Mouse (Mus musculus) MEL (cell line): ENCODE measurements around the gene Arl5b. TPM values are rescaled to one million over a fixed set of nuclear protein-coding genes. Genes with fewer than 3 reads are reported as not detected.

ENCODE experiments used
- DNase-seq: peaks from one replicate; pipeline ENCODE4 v3.0.0; 2011; ENCODE audit warnings: low read depth, low spot score
- H3K27ac ChIP-seq: 2 replicates; pipeline ENCODE4 v1.5.1; 2012; ENCODE audit warnings: low read depth, mild to moderate bottlenecking, control low read depth, low read length, moderate library complexity; ENCODE audit not compliant: control insufficient read depth
- H3K27me3 ChIP-seq, 2 experiments: fragments of 150-350 bp in 1 of 2; sonication (generic) in 1 of 2; 2 replicates each; pipeline ENCODE4 v1.6.1; 2012; ENCODE audit warnings: low read length in 2 of 2, mild to moderate bottlenecking in 2 of 2, improper control_type of control experiment in 1 of 2, moderate library complexity in 1 of 2; ENCODE audit not compliant: insufficient read depth in 2 of 2, control insufficient read depth in 1 of 2
- H3K36me3 ChIP-seq, 2 experiments: 2 replicates each; pipeline ENCODE4 v1.6.1; 2012 to 2014; ENCODE audit warnings: low read length in 2 of 2, improper control_type of control experiment in 1 of 2, inconsistent platforms in 1 of 2, mild to moderate bottlenecking in 1 of 2; ENCODE audit not compliant: insufficient read depth in 2 of 2, control insufficient read depth in 1 of 2
- H3K4me1 ChIP-seq, 2 experiments: fragments of 150-350 bp in 1 of 2; sonication (generic) in 1 of 2; 2 replicates each; pipeline ENCODE4 v1.6.1; 2012; ENCODE audit warnings: low read length in 2 of 2, improper control_type of control experiment in 1 of 2, mild to moderate bottlenecking in 1 of 2; ENCODE audit not compliant: insufficient read depth in 2 of 2, control insufficient read depth in 1 of 2
- H3K4me3 ChIP-seq, 2 experiments: fragments of 150-350 bp in 1 of 2; sonication (generic) in 1 of 2; 2 replicates each; pipeline ENCODE4 v1.5.1; 2012; ENCODE audit warnings: low read depth in 2 of 2, low read length in 2 of 2, mild to moderate bottlenecking in 2 of 2, moderate library complexity in 2 of 2, control low read depth in 1 of 2, improper control_type of control experiment in 1 of 2; ENCODE audit not compliant: control insufficient read depth in 1 of 2, insufficient read depth in 1 of 2
- H3K79me2 ChIP-seq: 2 replicates; pipeline ENCODE4 v1.6.1; 2012; ENCODE audit warnings: mild to moderate bottlenecking, low read length, moderate library complexity; ENCODE audit not compliant: control insufficient read depth, poor library complexity, insufficient read depth
- H3K9ac ChIP-seq: 2 replicates; pipeline ENCODE4 v1.6.1; 2012; ENCODE audit warnings: low read depth, mild to moderate bottlenecking, control low read depth, low read length, moderate library complexity; ENCODE audit not compliant: control insufficient read depth, poor library complexity, severe bottlenecking
- H3K9me3 ChIP-seq: fragments of 150-350 bp; sonication (generic); replicated peaks from 2 replicates; pipeline ENCODE4 v1.6.1; 2012; ENCODE audit warnings: mild to moderate bottlenecking, low read length, improper control_type of control experiment, moderate library complexity; ENCODE audit not compliant: insufficient read depth
- CHD2 ChIP-seq: IDR thresholded peaks from 2 replicates; pipeline ENCODE4 v1.6.1; 2011; ENCODE audit warnings: low read length, improper control_type of control experiment
- CTCF ChIP-seq, 3 experiments: IDR thresholded peaks in 2 of 3; conservative IDR thresholded peaks in 1 of 3; 2 replicates each; pipeline ENCODE4 v1.5.1; 2011 to 2012; ENCODE audit warnings: low read length in 3 of 3, low read depth in 2 of 3, mild to moderate bottlenecking in 2 of 3, improper control_type of control experiment in 1 of 3, inconsistent platforms in 1 of 3, mixed read lengths in 1 of 3, moderate library complexity in 1 of 3; ENCODE audit not compliant: control insufficient read depth in 1 of 3, insufficient read depth in 1 of 3, poor library complexity in 1 of 3, severe bottlenecking in 1 of 3
- E2F4 ChIP-seq: IDR thresholded peaks from 2 replicates; pipeline ENCODE4 v1.6.1; 2011; ENCODE audit warnings: low read depth, low read length, improper control_type of control experiment, borderline replicate concordance
- EP300 ChIP-seq, 2 experiments: IDR thresholded peaks; 2 replicates each; pipeline ENCODE4 v1.6.1; 2011; ENCODE audit warnings: improper control_type of control experiment in 2 of 2, low read length in 2 of 2, low read depth in 1 of 2, mild to moderate bottlenecking in 1 of 2
- ETS1 ChIP-seq: IDR thresholded peaks from 2 replicates; pipeline ENCODE4 v1.6.1; 2012; ENCODE audit warnings: low read depth, mild to moderate bottlenecking, inconsistent platforms, low read length, improper control_type of control experiment, moderate library complexity
- GATA1 ChIP-seq: IDR thresholded peaks from 2 replicates; pipeline ENCODE4 v1.6.1; 2011; ENCODE audit warnings: low read depth, low read length, improper control_type of control experiment
- HCFC1 ChIP-seq: IDR thresholded peaks from 2 replicates; pipeline ENCODE4 v1.6.1; 2012; ENCODE audit warnings: low read depth, mild to moderate bottlenecking, inconsistent platforms, low read length, improper control_type of control experiment, moderate library complexity
- KAT2A ChIP-seq: conservative IDR thresholded peaks from 2 replicates; pipeline ENCODE4 v1.6.1; 2012; ENCODE audit warnings: low read depth, low read length, improper control_type of control experiment, inconsistent platforms
- MAX ChIP-seq: IDR thresholded peaks from 2 replicates; pipeline ENCODE4 v1.6.1; 2011; ENCODE audit warnings: low read length, improper control_type of control experiment
- MAZ ChIP-seq: IDR thresholded peaks from 2 replicates; pipeline ENCODE4 v1.6.1; 2012; ENCODE audit warnings: low read depth, mild to moderate bottlenecking, inconsistent platforms, low read length, improper control_type of control experiment
- MEF2A ChIP-seq: IDR thresholded peaks from 2 replicates; pipeline ENCODE4 v1.6.1; 2014; ENCODE audit warnings: low read depth, mild to moderate bottlenecking, inconsistent platforms, low read length, improper control_type of control experiment; ENCODE audit not compliant: poor library complexity, insufficient replicate concordance, severe bottlenecking; ENCODE audit errors: extremely low read depth
- MXI1 ChIP-seq: IDR thresholded peaks from 2 replicates; pipeline ENCODE4 v1.6.1; 2011; ENCODE audit warnings: mild to moderate bottlenecking, low read depth, low read length, improper control_type of control experiment
- MYB ChIP-seq: IDR thresholded peaks from 2 replicates; pipeline ENCODE4 v1.6.1; 2011; ENCODE audit warnings: mild to moderate bottlenecking, low read depth, low read length, improper control_type of control experiment
- NELFE ChIP-seq: IDR thresholded peaks from 2 replicates; pipeline ENCODE4 v1.6.1; 2011; ENCODE audit warnings: low read depth, low read length, improper control_type of control experiment
- NRF1 ChIP-seq: IDR thresholded peaks from 2 replicates; pipeline ENCODE4 v1.6.1; 2014; ENCODE audit warnings: low read depth, mild to moderate bottlenecking, inconsistent platforms, low read length, improper control_type of control experiment, moderate library complexity; ENCODE audit not compliant: poor library complexity, insufficient read depth, severe bottlenecking
- POLR2A ChIP-seq, 2 experiments: IDR thresholded peaks; 2 replicates each; pipeline ENCODE4 v1.6.1; 2011 to 2012; ENCODE audit warnings: low read length in 2 of 2, mild to moderate bottlenecking in 2 of 2, control low read depth in 1 of 2, improper control_type of control experiment in 1 of 2, low read depth in 1 of 2, moderate library complexity in 1 of 2; ENCODE audit not compliant: control insufficient read depth in 1 of 2, insufficient read depth in 1 of 2, poor library complexity in 1 of 2
- POLR2AphosphoS5 ChIP-seq: IDR thresholded peaks from 2 replicates; pipeline ENCODE4 v1.6.1; 2012; ENCODE audit warnings: low read depth, borderline replicate concordance, mild to moderate bottlenecking, inconsistent platforms, low read length, moderate library complexity, mixed read lengths
- RAD21 ChIP-seq: IDR thresholded peaks from 2 replicates; pipeline ENCODE4 v1.6.1; 2011; ENCODE audit warnings: mild to moderate bottlenecking, low read depth, low read length, improper control_type of control experiment
- RCOR1 ChIP-seq: IDR thresholded peaks from 2 replicates; pipeline ENCODE4 v1.6.1; 2012; ENCODE audit warnings: low read depth, mild to moderate bottlenecking, inconsistent platforms, low read length, improper control_type of control experiment
- SIN3A ChIP-seq: IDR thresholded peaks from 2 replicates; pipeline ENCODE4 v1.6.1; 2012; ENCODE audit warnings: low read length, improper control_type of control experiment, inconsistent platforms
- SMC3 ChIP-seq: IDR thresholded peaks from 2 replicates; pipeline ENCODE4 v1.6.1; 2011; ENCODE audit warnings: low read depth, low read length, improper control_type of control experiment
- TAL1 ChIP-seq: IDR thresholded peaks from 2 replicates; pipeline ENCODE4 v1.6.1; 2012; ENCODE audit warnings: mild to moderate bottlenecking, inconsistent platforms, low read length, moderate library complexity, mixed read lengths
- TBP ChIP-seq: IDR thresholded peaks from 2 replicates; pipeline ENCODE4 v1.8.0; 2011; ENCODE audit warnings: low read depth, low read length, improper control_type of control experiment
- USF1 ChIP-seq: IDR thresholded peaks from 2 replicates; pipeline ENCODE4 v1.6.1; 2014; ENCODE audit warnings: low read depth, mild to moderate bottlenecking, inconsistent platforms, low read length, improper control_type of control experiment, moderate library complexity
- USF2 ChIP-seq, 2 experiments: IDR thresholded peaks; 2 replicates each; pipeline ENCODE4 v1.6.1; 2011 to 2012; ENCODE audit warnings: improper control_type of control experiment in 2 of 2, low read length in 2 of 2, borderline replicate concordance in 1 of 2, inconsistent platforms in 1 of 2, low read depth in 1 of 2, mild to moderate bottlenecking in 1 of 2; ENCODE audit not compliant: insufficient read depth in 1 of 2
- ZKSCAN1 ChIP-seq: IDR thresholded peaks from 2 replicates; pipeline ENCODE4 v1.6.1; 2012; ENCODE audit warnings: low read depth, mild to moderate bottlenecking, inconsistent platforms, low read length, improper control_type of control experiment, moderate library complexity
- ZNF384 ChIP-seq: IDR thresholded peaks from 2 replicates; pipeline ENCODE4 v1.6.1; 2012; ENCODE audit warnings: low read depth, mild to moderate bottlenecking, inconsistent platforms, low read length, improper control_type of control experiment
- polyA plus RNA-seq, 2 experiments: library from polyadenylated mRNA; stranded (reverse) in 1 of 2; unstranded in 1 of 2; fragments of >175 nt in 1 of 2; fragments of >200 nt in 1 of 2; gene quantifications; 2 replicates each; pipeline versions ENCODE4 v1.2.1 to v1.2.4; 2012; ENCODE audit warnings: low replicate concordance in 2 of 2, low read depth in 1 of 2; ENCODE audit not compliant: insufficient read length in 2 of 2, insufficient read depth in 1 of 2, missing spikeins in 1 of 2
- total RNA-seq: library from RNA; depleted of rRNA; stranded (reverse); fragments of 300-350 nt; gene quantifications from 2 replicates; pipeline ENCODE4 v1.2.3, GENCODE M21; 2012

Gene Arl5b
- total and polyA plus RNA-seq, 3 experiments = 10.6 to 10.7 TPM; not detected in 1

DNA sequence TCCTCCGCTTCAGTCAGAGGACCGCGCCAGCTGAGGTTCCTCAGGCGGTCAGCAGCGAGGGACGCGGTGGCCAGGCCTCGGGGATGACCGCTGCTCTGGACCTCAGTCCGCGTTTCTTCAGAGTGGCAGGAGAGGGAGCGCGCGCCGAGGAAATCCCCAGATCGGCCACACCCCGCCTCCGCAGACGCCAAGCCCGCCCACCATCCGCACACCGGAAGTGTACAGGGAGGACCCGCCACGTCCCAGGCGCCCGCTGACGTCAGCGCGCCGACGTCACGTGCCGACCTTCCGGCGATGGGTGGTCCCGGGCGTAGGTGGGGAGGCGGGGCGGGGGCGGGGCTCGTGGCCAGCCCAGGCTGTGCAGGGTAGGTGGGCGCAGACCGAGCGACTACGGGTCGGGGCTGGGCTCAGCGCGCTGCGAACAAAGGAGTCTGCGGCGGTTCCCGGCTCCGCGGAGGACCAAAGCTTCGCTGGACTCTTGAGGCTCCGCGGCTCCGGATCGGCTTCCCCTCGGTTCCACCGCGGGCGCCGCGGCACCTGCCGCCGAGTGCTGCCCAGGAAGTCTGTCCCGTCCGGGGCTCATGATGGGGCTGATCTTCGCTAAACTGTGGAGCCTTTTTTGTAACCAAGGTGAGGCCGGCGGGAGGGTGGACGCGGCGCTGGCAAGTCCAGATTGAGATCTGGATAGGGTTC is 5.9 kb downstream of the Arl5b start, which contains the start of gene Nsun6 (continued):
- no peak; the same call in 1 of the 2 replicates for TF ChIP-seq MAZ
- TF ChIP-seq RAD21 = no peak; the same call in none of the 2 replicates
- TF ChIP-seq KAT2A = no peak; the same call in 1 of the 2 replicates
- peak in 1 of 2 experiments; percentile 61; a peak in 1 of 4 replicates for TF ChIP-seq USF2 (IDR thresholded peaks at IDR 0.05; ENCODE audit: borderline replicate concordance in 1 of 2, insufficient read depth in 1 of 2, low read depth in 1 of 2, low read length in 2 of 2)
- peak in 1 of 3 experiments; percentile 9; a peak in 1 of 6 replicates for TF ChIP-seq CTCF (IDR thresholded peaks at IDR 0.05 in 2 of 3, conservative IDR thresholded peaks at IDR 0.05 in 1 of 3; ENCODE audit: control insufficient read depth in 1 of 3, insufficient read depth in 1 of 3, low read depth in 2 of 3, low read length in 3 of 3, poor library complexity in 1 of 3, severe bottlenecking in 1 of 3)
- no peak for TF ChIP-seq EP300 (IDR thresholded peaks at IDR 0.05; ENCODE audit: low read depth in 1 of 2, low read length in 2 of 2)
- peak; percentile 84 for TF ChIP-seq HCFC1
- peak; percentile 97 for TF ChIP-seq USF1
- no peak for TF ChIP-seq POLR2AphosphoS5
- no peak for TF ChIP-seq ZKSCAN1
- TF ChIP-seq SMC3 = no peak
- TF ChIP-seq RCOR1 = no peak
- TF ChIP-seq MYB = no peak
- peak; percentile 61 to 90 for TF ChIP-seq POLR2A (IDR thresholded peaks at IDR 0.05; ENCODE audit: control insufficient read depth in 1 of 2, insufficient read depth in 1 of 2, low read depth in 1 of 2, low read length in 2 of 2, poor library complexity in 1 of 2)
- peak; percentile 26; the same call in 1 of the 2 replicates for TF ChIP-seq TBP
- peak; percentile 88 for TF ChIP-seq NELFE
- TF ChIP-seq E2F4 = no peak
- no peak for TF ChIP-seq CHD2
- no peak for TF ChIP-seq TAL1
- peak; percentile 36; the same call in 1 of the 2 replicates for TF ChIP-seq MXI1
- TF ChIP-seq GATA1 = no peak
- TF ChIP-seq NRF1 = 0 out of 2 replicates have a peak, but pooled peaks have one; percentile 6

GRCm38 (mm10) chr2:15055741-15056151 is 6.6 kb downstream of the Arl5b start:
- peak overlapping the region; percentile 36 for H3K27ac ChIP-seq
- H3K9ac ChIP-seq = peak overlapping the region; percentile 90
- no peaks in the 10 kb centered on the region for H3K9me3 ChIP-seq

More at GRCm38 (mm10) chr2:15055741-15056151, 6.6 kb downstream of the Arl5b start:
- peaks cover 0 to 7% of the 10 kb centered on the region in 2 experiments; a peak in 1 of 4 replicates for H3K4me1 ChIP-seq
- TF ChIP-seq MAX = peak; percentile 30; the same call in 1 of the 2 replicates
- peak; percentile 82 for TF ChIP-seq ZNF384
- TF ChIP-seq ETS1 = 0 out of 2 replicates have a peak, but pooled peaks have one; percentile 14
- no peak for TF ChIP-seq MEF2A
- TF ChIP-seq MXI1 = peak; percentile 48
- no peak for TF ChIP-seq CHD2
- peak; percentile 53 for TF ChIP-seq SIN3A
- TF ChIP-seq, all 39 proteins: peak for 5
- peaks cover 0 to 16% of the 10 kb centered on the region in 2 experiments; a peak in 2 of 4 replicates for H3K36me3 ChIP-seq
- DNase-seq = peak; percentile 56
- H3K4me3 ChIP-seq = peak overlapping the region; percentile 92 to 97
- H3K27me3 ChIP-seq = no peaks in the 10 kb centered on the region
- peaks cover 19% of the 10 kb centered on the region for H3K79me2 ChIP-seq
